Mouse (Mus musculus): ENCODE data around the gene Tmem232. TPM values are rescaled to one million over a fixed set of nuclear protein-coding genes. Genes with fewer than 3 reads are reported as not detected.
A peak's percentile ranks its signal among the peaks of the same experiment; 100 is the strongest.
"Not testable (repeated sequence)": the region's sequence is repeated elsewhere in the genome, so short reads cannot be mapped to it uniquely, and the experiment has no call there.

Gene Tmem232
- polyA plus RNA-seq, 1 experiment from 2014 or later, result not detected

DNA sequence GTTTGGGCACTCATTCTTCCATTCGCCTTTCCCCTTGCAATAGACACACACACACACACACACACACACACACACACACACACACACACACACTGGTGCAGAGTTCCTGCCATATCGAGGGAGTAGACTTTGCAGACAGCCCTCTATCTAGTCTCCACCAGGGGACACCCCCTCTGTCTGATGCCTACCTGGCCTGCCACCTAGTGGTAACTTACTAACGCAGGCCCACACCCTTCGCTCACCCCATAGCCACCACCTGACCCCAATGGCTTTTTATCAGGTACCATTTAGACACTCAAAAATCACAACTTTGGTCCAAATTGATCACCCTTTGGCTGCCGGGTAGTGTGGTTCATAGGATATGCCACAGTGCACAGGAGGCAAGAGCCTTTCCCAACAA, 18.7 kb upstream of the Tmem232 start:
- ATAC-seq, result peak; percentile 57; the same call in 1 of the 2 replicates
- no peaks in the 10 kb centered on the region for H3K9me3 ChIP-seq
- H3K36me3 ChIP-seq, result no peaks in the 10 kb centered on the region
- H3K4me3 ChIP-seq (replicated peaks), result no peak overlapping the region
- no peaks in the 10 kb centered on the region for H3K27me3 ChIP-seq (replicated peaks)
- no peak overlapping the region for H3K9ac ChIP-seq
- WGBS, result 51% methylated on average over 4 of the region's 5 CpGs
- H3K4me1 ChIP-seq (replicated peaks), result no peaks in the 10 kb centered on the region
- H3K4me2 ChIP-seq (replicated peaks), result no peak overlapping the region
- H3K27ac ChIP-seq, result no peak overlapping the region

DNA sequence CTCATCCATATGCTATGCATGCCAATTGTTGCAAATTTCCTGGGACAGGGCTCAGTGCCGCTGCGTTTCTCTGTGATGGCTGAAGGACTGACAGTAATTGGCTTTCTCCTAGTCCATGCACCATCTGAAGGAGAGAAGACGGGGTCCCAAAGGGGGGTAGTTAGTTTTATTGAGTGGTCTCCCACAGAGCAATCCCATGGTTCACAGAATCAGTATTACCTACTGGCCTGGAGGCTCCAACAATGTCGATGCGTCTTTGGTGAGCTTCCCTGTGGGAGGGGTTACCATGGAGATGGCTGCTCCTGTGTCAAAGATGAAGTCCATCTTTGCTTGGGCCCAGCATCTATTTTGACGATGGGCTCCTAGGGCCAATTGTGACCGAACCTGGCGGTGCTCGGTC, 18.2 kb upstream of the Tmem232 start:
- WGBS, result 66% methylated on average over 9 of the region's 9 CpGs
- Histone ChIP-seq H3K4me1 (replicated peaks) (no peaks in the 10 kb centered on the region), H3K36me3 (no peaks in the 10 kb centered on the region), H3K4me3 (replicated peaks) (no peak overlapping the region), H3K4me2 (replicated peaks) (no peak overlapping the region), H3K27ac (no peak overlapping the region), H3K9me3 (no peaks in the 10 kb centered on the region), H3K9ac (no peak overlapping the region), H3K27me3 (replicated peaks) (no peaks in the 10 kb centered on the region)
- peak; percentile 21; the same call in 1 of the 2 replicates for ATAC-seq

DNA sequence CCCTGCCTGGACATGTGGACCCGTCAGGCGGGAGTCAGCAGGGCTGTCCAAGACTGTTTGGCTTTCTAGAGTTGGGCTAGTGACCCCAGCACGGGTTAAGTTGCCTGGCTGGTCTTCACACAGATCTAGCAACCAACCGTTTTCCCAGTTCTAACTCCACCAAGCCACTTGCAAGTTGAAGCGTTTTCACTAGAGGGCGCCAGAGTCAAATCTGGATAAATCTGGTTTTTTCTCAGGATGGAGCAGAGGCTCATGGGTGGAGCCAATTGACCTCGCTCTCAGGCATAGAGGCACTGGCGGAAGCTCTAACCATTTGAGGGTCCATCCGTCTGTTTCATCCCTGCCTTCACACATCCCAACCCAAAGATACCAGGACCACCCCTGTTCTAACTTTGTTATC, 17.6 kb upstream of the Tmem232 start:
- Histone ChIP-seq H3K27me3 (replicated peaks) (no peaks in the 10 kb centered on the region), H3K9me3 (no peaks in the 10 kb centered on the region), H3K4me3 (replicated peaks) (no peak overlapping the region), H3K27ac (no peak overlapping the region), H3K4me1 (replicated peaks) (no peaks in the 10 kb centered on the region), H3K36me3 (no peaks in the 10 kb centered on the region), H3K4me2 (replicated peaks) (no peak overlapping the region), H3K9ac (no peak overlapping the region)
- ATAC-seq, result peak; percentile 32; the same call in 1 of the 2 replicates
- WGBS, result 47% methylated on average over 9 of the region's 9 CpGs

DNA sequence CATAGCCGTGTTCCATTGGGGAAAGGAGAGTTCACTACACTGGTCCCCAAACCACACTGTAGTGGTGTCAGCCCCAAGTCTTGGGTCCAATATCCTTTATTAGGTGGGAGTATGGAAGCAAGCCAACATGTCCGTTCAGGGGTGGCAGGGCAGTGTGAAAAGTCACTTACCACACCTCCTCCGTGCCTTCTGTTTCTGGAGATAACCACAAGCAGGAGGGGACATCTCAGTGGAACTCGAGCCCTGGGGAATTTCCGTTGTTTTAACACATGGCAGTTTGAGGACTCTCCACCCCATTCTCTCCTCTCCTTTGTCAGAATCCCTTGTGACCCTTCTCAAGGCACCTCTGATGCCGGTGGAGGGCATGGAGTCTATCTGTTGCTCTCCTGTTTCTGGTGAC, 16.6 kb upstream of the Tmem232 start:
- Histone ChIP-seq H3K27ac (no peak overlapping the region), H3K4me1 (replicated peaks) (no peaks in the 10 kb centered on the region), H3K9me3 (no peaks in the 10 kb centered on the region), H3K9ac (no peak overlapping the region), H3K4me2 (replicated peaks) (no peak overlapping the region), H3K36me3 (no peaks in the 10 kb centered on the region), H3K4me3 (replicated peaks) (no peak overlapping the region), H3K27me3 (replicated peaks) (no peaks in the 10 kb centered on the region)
- no peak for ATAC-seq
- 66% methylated on average over 6 of the region's 6 CpGs for WGBS

DNA sequence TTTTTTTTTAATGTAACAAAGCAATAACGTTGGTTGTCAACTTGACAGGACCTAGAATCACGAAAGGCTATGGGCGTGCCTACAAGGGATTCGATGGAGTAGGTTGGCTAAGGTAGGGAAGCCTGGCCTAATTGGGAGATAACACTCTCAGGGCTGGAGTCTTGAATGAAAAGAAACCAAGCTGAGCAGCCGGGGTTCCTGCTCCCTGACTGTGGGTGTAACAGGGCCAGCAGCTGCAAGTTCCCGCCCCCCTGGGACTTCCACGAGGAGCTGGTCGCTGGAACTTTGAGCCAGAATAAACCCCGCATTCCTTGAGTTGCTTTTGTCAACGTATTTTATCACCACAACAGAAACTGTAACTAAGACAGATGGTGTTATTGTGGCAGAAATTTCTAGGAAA, 16.2 kb upstream of the Tmem232 start:
- H3K36me3 ChIP-seq, result no peaks in the 10 kb centered on the region
- 58% methylated on average over 10 of the region's 10 CpGs for WGBS
- no peaks in the 10 kb centered on the region for H3K27me3 ChIP-seq (replicated peaks)
- H3K9ac ChIP-seq, result no peak overlapping the region
- H3K9me3 ChIP-seq, result no peaks in the 10 kb centered on the region
- no peak for ATAC-seq
- H3K27ac ChIP-seq, result no peak overlapping the region
- H3K4me2 ChIP-seq (replicated peaks), result no peak overlapping the region
- no peaks in the 10 kb centered on the region for H3K4me1 ChIP-seq (replicated peaks)
- no peak overlapping the region for H3K4me3 ChIP-seq (replicated peaks)

DNA sequence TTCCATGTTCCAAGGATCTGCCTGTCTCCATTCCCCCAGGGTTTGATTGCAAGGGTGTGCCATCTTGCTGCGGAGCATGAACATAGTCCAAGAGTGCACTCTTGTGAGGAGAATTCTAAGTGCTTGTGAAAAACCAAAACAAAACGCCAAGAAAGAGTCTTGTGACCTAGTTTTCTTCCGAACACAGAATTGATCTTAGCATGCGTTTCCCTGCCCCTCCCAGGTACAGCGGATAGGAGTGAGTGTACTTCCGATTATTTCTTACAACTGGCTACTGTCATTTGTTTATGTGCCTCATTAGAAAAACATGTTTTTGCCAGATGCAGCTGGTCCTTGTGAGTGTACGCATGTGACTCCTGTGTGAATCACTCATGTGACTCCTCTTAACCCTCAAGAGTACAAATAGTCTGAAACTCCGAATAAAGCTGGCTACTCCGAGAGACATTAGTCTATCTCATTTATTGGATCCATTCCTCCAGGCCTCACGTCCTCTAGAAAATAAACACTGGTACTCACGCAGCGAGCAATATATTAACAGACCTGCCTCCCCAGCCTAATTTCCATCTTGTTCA, 11.9 kb upstream of the Tmem232 start:
- Histone ChIP-seq H3K4me1 (replicated peaks) (0 out of 2 replicates have a peak, but pooled peaks cover 3% of the 10 kb centered on the region), H3K4me3 (replicated peaks) (no peak overlapping the region), H3K4me2 (replicated peaks) (no peak overlapping the region), H3K27me3 (replicated peaks) (no peaks in the 10 kb centered on the region), H3K9me3 (no peaks in the 10 kb centered on the region), H3K27ac (no peak overlapping the region), H3K36me3 (no peaks in the 10 kb centered on the region), H3K9ac (no peak overlapping the region)
- 57% methylated on average over 12 of the region's 12 CpGs for WGBS
- ATAC-seq, result peak; percentile 29; the same call in 1 of the 2 replicates

DNA sequence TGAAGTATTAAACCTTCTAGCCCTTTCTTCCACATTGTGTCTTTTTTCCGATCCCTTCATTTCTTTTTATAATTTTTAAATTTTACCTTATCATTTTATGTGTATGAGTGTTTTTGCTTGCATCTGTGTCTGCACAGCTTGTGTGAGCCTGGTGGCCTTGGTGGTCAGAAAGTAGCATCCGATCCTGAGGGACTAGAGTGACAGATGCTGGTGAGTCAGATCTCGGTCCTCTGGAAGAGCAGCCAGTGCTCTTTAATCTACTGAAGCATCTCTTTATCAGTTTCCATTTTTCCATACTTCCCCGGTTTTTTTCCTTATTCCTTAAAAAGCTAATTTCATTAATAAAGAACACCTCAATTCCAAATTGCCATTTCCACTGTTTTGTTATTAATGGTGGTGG, 9.8 kb upstream of the Tmem232 start:
- Histone ChIP-seq H3K9me3 (no peaks in the 10 kb centered on the region), H3K4me2 (replicated peaks) (no peak overlapping the region)
- WGBS, result 86% methylated on average over 4 of the region's 4 CpGs

DNA sequence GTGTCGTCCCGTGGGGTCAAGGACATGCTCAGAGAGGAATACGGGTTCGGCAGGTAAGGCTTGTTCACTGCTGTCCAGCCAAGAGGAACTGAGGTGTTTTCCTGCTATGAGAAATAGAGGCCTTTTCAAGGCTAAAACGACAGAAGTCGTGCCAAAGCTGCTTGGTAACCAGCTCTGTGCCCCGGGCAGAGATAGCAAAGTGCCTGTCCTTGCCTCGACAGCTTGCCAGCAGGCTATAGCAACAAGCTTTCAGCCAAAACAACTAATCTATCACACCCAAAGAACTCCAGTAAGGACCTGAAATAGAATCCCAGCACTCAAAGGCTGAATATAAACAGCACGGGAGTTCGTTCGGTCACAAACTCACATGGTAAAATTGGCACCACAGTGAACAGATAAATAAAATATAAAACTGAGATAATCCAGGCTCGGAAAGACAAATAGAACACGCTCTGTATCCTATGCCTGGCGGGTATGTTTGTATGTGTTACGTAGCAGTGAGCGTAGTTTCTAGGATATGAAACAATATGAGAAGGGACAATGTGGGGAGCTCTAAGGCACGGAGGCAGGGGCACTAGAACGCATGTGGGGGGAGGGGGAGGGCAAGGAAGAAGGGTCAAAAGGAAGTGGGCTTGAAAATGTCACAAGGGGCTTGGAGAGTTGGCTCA, 8.2 kb upstream of the Tmem232 start:
- WGBS, result 38% methylated on average over 18 of the region's 18 CpGs
- Histone ChIP-seq H3K9me3 (no peaks in the 10 kb centered on the region), H3K27me3 (replicated peaks) (no peaks in the 10 kb centered on the region), H3K36me3 (no peaks in the 10 kb centered on the region), H3K9ac (no peak overlapping the region), H3K4me2 (replicated peaks) (no peak overlapping the region), H3K27ac (peak overlapping the region; percentile 48; the same call in 1 of the 2 replicates), H3K4me1 (replicated peaks) (0 out of 2 replicates have a peak, but pooled peaks cover 3% of the 10 kb centered on the region), H3K4me3 (replicated peaks) (no peak overlapping the region)
- ATAC-seq, result peak; percentile 45

More for the DNA sequence above, 9.8 kb upstream of the Tmem232 start:
- no peak for ATAC-seq
- no peak overlapping the region for H3K4me3 ChIP-seq (replicated peaks)
- no peak overlapping the region for H3K9ac ChIP-seq
- H3K27ac ChIP-seq, result no peak overlapping the region
- H3K27me3 ChIP-seq (replicated peaks), result no peaks in the 10 kb centered on the region
- H3K36me3 ChIP-seq, result no peaks in the 10 kb centered on the region
- H3K4me1 ChIP-seq (replicated peaks), result 0 out of 2 replicates have a peak, but pooled peaks cover 3% of the 10 kb centered on the region

DNA sequence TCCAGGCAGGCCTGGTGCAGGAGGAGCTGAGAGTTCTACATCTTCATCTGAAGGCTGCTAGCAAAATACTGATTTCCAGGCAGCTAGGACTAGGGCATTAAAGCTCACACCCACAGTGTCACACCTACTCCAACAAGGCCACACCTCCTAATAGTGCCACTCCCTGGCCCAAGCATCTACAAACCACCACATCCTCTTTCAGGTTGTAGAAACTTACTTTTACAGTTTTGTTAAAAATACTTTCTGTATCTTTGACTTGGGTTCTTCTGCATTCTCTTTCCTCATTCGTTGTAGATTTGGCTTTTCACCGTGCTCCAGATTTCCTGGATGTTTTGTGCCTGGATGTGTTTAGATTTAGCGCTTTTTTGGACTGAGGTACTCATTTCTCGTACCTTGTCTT, 5.6 kb upstream of the Tmem232 start:
- not testable (repeated sequence) for ATAC-seq; H3K4me1 ChIP-seq (replicated peaks); H3K9ac ChIP-seq; H3K27ac ChIP-seq; H3K4me3 ChIP-seq (replicated peaks); H3K4me2 ChIP-seq (replicated peaks); H3K36me3 ChIP-seq; H3K27me3 ChIP-seq (replicated peaks); H3K9me3 ChIP-seq
- WGBS, result 89% methylated on average over 4 of the region's 4 CpGs

DNA sequence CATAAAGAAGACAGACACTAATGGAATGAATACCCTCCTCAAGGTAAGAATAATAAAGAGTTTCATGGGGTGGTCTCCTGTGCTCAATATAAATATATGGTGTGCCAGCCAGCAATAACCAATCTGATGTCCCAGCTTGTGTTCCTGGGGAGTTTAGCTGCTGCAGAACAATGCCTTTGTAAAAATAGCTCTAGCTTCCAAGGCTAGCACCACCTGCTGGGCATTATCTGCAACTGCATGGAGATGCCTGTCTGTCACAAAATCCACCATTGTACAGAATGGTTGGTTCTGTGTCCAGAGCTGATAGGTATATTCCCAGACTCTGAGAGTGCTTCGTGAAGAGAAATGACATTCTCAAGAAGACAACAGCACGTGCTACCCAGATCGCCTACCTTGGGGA, 4.4 kb downstream of the Tmem232 start:
- ATAC-seq, result no peak
- H3K9ac ChIP-seq, result no peak overlapping the region
- H3K4me1 ChIP-seq (replicated peaks), result 0 out of 2 replicates have a peak, but pooled peaks cover 4% of the 10 kb centered on the region
- H3K9me3 ChIP-seq, result no peaks in the 10 kb centered on the region
- no peak overlapping the region for H3K4me2 ChIP-seq (replicated peaks)
- no peaks in the 10 kb centered on the region for H3K36me3 ChIP-seq
- WGBS, result 30% methylated on average over 3 of the region's 3 CpGs
- H3K27ac ChIP-seq, result no peak overlapping the region
- no peak overlapping the region for H3K4me3 ChIP-seq (replicated peaks)
- H3K27me3 ChIP-seq (replicated peaks), result no peaks in the 10 kb centered on the region

DNA sequence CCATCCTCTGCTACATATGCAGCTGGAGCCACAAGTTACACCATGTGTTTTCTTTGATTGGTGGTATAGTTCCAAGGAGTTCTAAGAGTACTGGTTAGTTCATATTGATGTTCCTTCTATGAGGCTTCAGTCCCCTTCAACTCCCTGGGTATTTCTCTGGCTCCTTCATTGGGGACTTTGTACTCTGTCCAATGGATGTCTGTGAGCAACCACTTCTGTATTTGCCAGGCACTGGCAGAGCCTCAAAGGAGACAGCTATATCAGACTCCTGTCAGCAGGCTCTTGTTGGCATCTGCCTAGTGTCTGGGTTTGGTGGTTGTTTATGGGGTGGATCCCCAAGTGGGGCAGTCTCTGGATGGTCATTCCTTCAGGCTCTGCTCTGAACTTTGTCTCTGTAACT, 8.2 kb downstream of the Tmem232 start:
- not testable (repeated sequence) for H3K4me1 ChIP-seq (replicated peaks); H3K9ac ChIP-seq; H3K36me3 ChIP-seq; H3K4me2 ChIP-seq (replicated peaks); ATAC-seq; H3K27ac ChIP-seq; H3K4me3 ChIP-seq (replicated peaks); H3K27me3 ChIP-seq (replicated peaks); H3K9me3 ChIP-seq

DNA sequence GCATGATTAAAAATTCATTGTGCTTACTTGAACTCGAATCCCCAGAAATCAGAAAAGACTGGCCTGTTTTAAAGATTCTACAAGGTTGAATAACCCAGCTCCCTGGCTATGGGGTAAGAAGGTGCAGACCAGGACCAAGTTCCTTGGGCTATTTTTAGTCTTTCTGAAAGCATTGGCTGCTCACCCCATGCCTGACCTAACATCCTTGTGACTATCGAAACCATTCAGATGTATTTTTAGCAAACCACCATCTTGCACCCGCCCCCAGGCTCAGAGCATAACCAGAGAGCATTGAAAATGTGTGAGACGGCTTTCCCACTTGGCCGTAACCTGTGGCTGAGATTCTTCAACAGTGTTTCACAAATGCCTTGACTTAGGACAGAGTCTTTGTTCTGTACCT, 13.1 kb downstream of the Tmem232 start:
- H3K4me3 ChIP-seq (replicated peaks), result no peak overlapping the region
- H3K9ac ChIP-seq, result no peak overlapping the region
- no peaks in the 10 kb centered on the region for H3K9me3 ChIP-seq
- ATAC-seq, result no peak
- no peaks in the 10 kb centered on the region for H3K27me3 ChIP-seq (replicated peaks)
- no peaks in the 10 kb centered on the region for H3K4me1 ChIP-seq (replicated peaks)
- no peak overlapping the region for H3K4me2 ChIP-seq (replicated peaks)
- WGBS, result 81% methylated on average over 5 of the region's 5 CpGs
- H3K27ac ChIP-seq, result no peak overlapping the region
- no peaks in the 10 kb centered on the region for H3K36me3 ChIP-seq

DNA sequence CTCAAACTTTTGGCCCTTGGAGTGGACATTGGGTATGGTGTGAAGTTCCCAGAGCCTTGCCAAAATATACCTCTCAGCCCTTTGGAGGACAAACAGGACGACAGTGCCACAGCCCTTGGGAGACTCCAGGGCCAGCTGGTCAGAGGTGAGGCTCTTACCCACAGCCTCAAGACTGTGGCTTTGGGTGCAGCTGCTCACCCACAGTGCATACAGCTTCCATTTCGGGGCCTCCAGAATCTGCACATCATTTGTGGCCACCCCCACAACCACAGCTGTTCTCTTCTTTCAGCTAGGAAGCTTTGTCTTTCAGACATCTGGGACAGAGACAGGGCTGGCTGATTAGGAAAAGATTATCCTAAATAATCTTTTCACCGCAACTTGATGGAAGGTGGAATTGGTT, 27.1 kb downstream of the Tmem232 start:
- Histone ChIP-seq H3K4me3 (replicated peaks) (no peak overlapping the region), H3K9me3 (no peaks in the 10 kb centered on the region), H3K4me2 (replicated peaks) (no peak overlapping the region), H3K9ac (no peak overlapping the region), H3K36me3 (no peaks in the 10 kb centered on the region), H3K27me3 (replicated peaks) (no peaks in the 10 kb centered on the region), H3K4me1 (replicated peaks) (no peaks in the 10 kb centered on the region), H3K27ac (no peak overlapping the region)
- WGBS, result 82% methylated on average over 3 of the region's 3 CpGs
- ATAC-seq, result no peak
